Mouse (Mus musculus): ENCODE results near the gene Bace2.

Bace2 gene

DNA sequence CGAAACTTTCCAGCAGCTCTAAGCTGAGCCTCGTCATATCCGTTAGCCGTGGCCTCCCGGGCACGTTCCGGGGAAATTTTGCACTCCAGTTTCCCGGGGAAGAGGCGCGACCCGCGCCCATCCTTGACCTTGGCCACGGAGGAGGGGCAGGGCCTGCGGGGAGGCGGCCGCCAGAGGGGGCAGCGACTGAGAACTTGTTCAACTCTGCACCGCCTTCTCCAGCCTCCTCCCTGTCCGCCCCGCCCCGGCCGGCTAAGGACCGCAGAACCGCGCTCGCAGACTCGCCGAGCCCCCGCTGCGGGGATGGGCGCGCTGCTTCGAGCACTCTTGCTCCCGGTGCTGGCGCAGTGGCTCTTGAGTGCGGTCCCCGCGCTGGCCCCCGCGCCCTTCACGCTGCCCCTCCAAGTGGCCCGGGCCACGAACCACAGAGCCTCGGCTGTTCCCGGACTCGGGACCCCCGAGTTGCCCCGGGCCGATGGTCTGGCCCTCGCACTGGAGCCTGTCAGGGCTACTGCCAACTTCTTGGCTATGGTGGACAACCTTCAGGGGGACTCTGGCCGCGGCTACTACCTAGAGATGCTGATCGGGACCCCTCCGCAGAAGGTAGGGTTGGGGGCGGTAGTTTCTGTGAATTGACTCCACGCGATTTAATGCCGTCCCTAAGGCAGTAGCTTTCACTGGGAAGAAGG is at the start of gene Bace2:
Gene Bace2 (plus strand): TSS at position 244 of the 689 bp plus-strand sequence.
- peak; percentile 27 to 29 for DNase-seq (ENCODE audit: low spot score in 2 of 2)

DNA sequence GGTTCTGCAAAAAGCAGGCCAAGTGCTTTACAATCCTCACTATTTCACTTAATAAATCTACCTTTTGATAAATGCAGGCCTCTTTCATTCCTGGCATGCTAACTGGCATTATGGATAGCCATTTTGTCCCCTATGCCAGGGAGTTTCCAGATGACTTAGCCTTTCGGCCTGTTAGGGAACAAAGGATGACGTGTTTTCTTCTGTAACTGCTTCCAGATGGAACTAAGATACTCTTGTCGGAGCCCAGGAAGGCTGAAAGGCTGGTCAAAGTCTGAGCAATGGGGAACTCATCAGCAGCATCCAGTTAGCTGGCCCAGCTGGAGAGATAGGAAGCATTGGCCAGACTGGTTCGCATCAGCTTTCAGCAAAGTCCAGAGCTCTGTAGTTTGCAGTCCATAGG is 48.9 kb upstream of the Bace2 start:
- DNase-seq (ENCODE audit: low spot score in 2 of 2) = no peak

DNA sequence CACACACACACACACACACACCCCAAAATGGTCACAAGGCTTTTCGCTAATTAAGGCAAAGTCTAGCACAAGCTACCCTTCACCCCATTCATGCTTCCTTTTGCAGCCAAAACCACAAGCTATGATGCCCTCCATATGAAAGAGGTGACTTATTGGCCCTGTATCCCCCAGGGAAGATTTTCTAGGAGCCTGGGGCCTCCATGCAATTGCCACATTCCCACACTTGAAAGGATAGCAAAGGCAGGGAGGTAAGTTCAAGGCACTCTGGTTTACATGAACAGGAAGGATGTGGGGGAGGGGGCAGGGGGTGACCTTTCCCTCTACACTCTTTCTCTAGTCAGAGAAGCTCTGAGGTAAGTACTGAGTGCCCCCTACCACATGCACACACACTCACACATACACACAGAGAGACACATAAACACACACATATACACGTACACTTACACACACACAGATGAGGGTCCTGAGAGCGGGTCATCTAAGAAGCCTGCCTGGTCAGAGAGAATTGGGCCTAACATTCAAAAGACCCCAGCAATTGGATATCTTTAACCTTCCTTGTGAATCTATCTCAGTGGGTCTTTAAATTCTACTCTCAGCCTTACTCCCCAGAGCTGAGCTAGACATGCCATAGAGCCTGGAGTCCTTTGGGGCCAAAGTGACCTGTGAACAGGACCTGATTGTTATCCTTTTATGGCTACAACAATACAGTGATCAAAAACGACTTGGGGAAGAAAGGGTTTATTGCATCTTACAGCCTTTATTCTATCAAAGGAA is 46.6 kb upstream of the Bace2 start:
- no peak for DNase-seq (ENCODE audit: low spot score in 2 of 2)

DNA sequence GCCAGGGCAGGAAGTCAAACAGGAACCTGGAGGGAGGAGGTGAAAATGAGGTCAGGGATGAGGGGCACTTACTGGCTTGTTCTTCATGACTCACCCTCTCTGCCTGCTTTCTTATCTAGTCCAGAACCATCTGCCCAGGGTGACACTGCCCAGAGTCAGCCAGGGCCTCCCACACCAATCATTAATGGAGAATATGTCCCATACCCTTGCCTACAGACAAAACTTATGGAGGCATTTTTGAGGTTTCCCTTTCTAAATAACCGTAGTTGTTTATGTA is 46.0 kb upstream of the Bace2 start:
- no peak for DNase-seq (ENCODE audit: low spot score in 2 of 2)

DNA sequence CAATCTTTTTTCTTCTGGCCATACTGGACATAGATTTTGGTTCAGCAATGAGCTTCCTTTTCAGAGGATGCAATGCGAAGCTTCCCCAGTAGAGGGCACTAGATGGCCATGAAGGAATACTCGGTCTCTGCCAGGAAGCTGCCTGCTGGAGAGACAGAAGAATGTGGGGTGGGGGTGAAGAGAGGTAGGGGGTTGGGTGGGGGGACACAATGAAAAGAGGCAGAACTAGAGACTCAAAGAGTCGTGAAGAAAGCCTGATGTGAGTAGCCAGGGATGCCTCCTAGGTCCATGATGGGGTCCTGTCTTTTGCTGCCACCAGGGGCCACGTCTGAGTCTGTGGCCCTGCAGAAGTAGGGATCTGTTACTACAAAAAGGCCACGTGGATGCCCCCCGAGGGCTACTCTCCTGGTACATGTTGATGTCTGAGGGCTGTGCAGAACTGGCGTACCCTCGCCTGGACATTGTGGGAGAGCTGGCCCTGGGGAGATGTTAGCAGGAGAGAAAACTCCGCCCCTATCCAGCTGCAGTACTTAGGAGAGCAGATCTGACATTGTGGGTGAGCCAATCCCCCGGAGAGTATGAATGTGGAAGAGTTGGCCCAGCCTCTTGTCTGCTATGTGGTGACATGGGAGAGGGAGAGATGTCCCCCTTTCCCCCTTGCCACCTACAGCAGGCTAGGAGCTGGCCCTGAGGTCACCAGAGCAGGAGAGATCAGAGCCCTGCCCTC is 43.4 kb upstream of the Bace2 start:
- DNase-seq (ENCODE audit: low spot score in 2 of 2) = peak; percentile 12 to 32

DNA sequence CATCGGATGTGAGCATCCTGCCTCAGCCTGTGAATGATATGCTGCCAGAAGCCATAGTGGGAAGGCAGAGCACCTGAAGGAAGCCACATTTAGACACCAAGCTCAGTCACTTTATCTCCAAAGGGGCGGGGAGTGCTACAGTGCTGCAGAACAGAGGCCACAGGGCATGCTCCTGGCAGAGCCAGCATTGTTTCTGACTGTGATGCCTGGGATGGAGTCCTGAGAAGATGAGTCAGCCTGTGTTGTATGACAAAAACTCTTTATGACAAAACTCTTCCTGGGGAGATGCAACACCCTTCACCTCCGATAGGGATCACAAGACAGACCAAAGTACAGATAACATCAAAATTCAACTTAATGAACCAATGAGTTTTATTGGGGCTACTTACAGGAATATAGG is 35.0 kb upstream of the Bace2 start:
- DNase-seq (ENCODE audit: low spot score in 2 of 2) = no peak

DNA sequence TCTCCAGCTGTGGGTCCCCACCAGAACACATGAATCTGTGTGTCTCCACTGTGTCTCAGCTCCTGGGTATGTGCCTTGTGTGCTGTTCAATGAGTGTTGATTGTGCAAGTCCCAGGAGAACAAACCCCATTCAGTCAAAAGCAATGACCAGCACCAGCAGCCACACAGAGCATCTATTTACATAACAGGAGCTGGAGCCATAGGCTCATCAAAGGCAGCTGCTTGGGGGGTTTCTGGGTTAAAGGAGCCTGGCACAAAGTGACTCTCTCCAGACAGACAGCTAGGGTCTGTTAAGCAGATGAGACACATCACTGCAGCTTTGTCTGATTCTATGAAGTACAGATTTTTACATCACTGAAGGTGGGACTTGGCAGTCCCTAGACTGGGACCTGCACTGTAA is 33.9 kb upstream of the Bace2 start:
- no peak for DNase-seq (ENCODE audit: low spot score in 2 of 2)

DNA sequence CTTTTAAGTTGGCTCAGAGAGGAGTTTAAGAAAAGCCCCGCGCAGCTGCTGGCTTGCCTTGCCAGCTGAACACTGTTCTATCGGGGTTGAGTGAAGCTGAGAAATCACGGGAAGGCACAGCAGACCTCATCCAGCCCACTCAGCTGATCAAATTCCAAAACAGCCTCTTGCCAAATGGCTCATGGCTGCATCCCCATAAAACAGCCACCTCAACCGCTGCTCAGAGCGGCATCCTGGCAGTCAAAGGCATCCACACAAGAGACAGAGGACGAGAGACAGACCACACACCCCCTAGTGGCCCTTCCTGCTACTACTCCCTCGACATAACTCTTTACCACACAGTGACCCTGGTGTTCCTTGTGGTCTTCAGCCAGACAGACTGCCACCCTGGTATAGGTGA is 30.6 kb upstream of the Bace2 start:
- no peak for DNase-seq (ENCODE audit: low spot score in 2 of 2)

DNA sequence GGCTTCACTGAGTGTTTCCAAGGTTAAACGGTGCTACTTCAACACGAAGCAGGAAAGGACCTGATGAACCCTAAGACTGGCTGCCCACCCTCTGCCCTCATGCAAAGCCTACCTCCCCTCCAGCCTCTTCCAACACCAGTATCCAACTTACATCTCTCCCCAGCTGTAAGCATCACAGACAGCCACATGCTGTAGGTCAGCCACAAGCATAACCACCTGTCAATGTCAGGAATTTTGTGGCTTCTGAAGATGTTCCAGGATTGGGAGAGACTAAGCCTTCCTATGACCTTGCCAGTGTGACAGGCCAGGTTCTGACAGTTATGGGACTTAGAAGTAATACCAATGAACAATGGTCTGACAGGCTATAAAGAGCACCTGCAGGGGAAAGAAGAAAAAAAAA is 27.9 kb upstream of the Bace2 start:
- no peak for DNase-seq (ENCODE audit: low spot score in 2 of 2)

DNA sequence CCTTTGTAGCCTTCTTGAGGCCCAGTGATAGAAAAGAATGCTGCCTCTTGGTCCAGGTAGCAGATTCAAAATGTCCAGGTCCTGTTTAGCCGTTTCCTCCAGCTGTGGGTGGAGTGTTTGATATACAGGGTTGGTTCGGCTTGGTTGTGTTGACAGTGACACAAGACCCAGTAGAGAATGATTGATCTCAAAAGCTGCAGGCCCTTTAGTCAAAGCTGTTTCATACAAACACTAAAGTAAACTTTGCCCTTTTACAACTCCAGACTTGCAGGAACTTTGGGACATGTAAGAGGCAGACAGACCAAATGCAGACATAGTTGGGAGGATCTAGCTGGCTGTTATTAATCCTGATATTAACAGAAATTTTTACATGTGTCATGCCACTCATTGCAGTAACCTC is 3.5 kb upstream of the Bace2 start:
- DNase-seq (ENCODE audit: low spot score in 2 of 2) = no peak

DNA sequence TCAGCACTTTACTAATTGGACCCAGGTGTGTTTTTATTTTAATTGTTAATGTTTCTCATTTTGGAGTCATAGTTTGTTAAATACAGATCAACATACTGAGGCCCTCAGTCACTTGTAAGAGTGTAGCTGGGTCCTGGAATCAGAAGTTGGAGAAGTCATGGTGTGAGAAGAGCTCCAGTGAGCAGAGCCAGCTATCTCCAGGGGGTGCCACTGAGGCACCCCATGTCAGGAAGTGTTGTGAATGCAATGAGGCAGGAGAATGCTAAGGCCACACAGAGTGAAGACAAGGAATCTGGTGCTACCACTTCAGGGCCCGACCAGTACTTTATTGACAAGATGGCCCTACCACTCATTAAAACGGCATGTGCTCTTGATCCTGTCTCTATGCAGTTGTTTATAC is 1.9 kb upstream of the Bace2 start:
- DNase-seq (ENCODE audit: low spot score in 2 of 2) = no peak

DNA sequence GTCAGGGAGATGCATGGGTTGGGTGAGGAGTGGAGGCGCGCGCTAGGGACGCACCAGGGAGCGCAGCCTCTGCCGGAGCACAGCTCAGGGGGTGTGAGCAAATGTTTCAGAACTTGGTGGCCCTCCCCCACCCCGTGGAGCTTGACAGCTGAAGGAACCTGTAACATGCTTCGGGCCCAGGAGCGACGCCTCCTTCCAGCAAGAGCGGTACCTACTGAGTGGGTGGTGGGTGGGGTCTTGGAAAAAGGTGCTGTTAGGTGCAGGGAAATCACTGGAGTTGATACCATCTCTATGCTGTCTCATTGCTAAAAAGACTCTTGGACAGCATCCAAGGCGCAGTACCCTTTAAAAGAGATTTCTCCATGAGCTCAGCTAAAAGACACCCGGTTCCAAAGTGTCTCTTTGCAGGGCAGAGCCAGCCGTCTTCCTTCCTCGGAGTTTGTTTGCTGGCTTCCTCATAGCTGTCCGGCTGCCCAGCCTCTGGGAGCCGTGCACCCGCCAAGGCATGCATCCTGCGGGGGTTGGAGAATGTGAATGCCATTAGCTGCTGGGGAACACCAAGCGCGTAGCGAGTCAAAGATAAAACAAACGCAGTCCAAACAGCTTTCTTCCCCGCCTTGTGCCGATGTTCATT is 763 bp downstream of the Bace2 start:
- peak in 1 of 2 experiments; percentile 6 for DNase-seq (ENCODE audit: low spot score in 2 of 2)

DNA sequence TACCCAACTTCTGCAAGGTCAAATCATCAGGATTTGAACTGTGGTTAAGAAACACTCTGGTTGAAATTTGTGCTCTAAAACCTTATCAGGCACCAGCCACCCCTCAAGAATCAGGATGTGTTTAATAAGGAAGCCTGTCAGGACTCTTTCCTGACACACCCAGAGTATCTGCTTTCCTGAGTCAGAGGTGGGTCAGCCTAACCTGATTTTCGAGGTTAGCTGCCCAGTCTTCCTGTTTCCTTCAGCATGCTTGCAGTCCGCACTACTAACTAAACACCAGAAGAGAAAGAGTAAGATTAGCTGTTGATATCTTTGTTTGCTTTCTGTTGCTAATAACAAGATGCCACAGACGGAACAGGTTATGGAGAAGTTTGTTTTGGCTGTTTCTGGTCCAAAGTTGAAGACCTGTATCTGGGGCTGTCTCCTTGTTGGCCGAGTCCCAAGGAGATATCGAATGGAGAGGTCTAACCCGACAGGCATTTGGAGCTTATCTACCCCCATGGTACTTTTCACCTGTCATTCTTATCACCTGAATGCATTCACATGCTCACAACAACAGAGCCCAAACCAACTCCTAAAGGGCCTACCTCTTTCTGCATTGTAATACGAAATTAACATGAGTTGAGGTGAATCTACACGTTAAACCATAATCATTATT is 5.8 kb downstream of the Bace2 start:
- no peak for DNase-seq (ENCODE audit: low spot score in 2 of 2)

DNA sequence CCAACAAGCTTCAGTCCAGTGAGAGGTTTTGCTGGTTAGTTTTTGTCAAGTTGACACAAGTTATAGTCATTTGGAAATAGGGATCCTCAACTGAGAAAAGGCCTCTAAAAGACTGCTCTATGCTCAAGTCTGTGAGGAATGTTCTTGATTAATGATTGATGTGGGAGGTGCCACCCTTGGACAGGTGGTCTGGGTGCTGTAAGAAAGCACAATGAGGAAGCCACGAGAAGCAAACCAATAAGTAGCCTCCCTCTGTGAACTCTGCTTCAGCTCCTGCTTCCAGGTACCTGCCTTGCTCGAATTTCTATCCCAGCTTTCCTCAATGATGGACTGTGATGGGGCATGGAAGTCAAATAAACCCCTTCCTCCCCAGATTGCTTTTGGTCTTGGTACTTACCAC is 9.6 kb downstream of the Bace2 start:
- DNase-seq (ENCODE audit: low spot score in 2 of 2) = no peak

DNA sequence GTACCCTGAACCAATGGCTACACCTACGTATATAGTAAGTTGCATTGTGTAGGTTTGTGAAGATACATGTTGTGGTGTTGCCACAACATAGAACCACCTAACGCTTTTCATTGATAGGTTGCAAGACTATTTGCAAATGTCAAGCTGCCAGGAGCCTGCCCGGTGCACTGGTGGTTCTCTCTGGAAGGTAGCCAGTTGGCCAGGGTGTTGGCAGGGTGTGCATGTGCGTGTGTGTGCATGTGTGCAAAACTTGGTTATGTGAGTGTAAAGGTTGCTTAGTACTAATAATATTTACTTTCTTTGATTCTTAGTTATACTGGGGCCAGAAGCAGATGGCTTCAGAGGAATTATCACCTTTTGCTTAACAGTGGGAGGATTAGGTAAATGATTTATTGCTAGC is 13.7 kb downstream of the Bace2 start:
- DNase-seq (ENCODE audit: low spot score in 2 of 2) = no peak

DNA sequence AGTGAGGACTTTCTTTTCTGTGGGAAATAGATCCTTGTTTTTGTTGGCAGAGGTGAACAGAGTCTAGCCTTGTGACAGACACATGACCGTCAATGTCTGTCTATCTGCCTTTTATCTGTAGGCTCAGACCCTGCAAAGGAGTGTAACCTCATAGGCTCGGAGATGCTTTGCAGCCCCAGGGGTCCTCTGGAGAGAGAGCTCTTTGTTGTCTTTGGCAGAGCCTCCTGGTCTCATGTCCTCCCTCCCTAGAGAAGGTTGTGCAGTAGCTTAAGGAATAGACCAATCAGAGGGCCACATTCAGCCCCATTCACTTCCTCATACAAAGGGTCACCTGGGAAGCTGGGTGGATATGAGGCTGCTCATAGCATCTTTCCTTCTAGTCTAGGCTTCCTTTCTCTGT is 31.4 kb downstream of the Bace2 start:
- no peak for DNase-seq (ENCODE audit: low spot score in 2 of 2)

DNA sequence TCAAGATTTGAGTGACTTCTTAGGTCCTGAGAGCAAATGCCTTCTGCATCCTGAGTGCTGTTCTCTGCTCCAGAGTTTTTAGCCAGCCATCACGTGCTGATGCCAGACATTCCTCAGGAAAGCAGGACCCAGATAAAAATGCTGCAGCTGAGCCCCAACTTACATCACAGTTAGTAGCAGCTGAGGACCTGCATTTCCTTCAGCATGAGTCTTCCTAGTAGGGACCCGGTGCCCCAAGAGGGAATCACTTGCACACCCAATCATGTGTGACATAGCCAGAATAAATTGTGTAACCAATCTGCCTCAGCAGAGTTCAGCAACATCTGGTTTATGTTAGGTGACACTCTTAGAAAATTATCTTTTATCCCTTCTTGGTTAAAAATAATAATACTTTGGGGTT is 34.7 kb downstream of the Bace2 start:
- no peak for DNase-seq (ENCODE audit: low spot score in 2 of 2)

DNA sequence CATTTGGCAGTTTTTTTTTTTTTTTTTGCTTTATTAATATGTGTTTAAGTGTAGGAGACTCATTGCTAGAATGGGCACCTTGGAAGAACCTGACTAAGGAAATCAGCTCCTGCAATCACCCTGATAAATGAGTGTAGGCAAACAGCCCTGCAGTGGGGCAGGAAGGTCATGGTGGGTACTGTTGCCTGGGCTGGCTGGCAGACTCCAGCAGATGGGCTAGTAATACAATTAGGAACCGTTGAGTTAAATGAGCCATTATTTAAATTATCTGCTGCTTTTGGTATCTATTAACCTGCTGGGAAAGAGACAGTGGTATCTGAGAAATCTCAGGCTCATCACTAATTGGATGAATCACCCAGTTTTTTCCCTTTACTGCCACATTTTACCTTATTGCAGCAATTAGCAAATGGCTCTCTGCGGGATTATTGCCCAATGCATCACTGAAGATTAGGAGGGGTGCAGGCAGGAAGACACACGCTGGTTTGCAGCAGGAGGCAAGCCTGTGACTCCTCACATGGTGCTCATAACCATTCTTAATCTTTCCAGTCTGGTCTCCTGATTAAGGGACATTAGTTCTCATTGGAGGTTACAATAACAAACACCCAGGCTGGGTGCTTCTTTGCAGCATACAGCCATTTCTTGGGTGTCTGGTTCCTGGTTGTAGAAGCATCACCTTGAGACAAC is 35.3 kb downstream of the Bace2 start:
- no peak for DNase-seq (ENCODE audit: low spot score in 2 of 2)

DNA sequence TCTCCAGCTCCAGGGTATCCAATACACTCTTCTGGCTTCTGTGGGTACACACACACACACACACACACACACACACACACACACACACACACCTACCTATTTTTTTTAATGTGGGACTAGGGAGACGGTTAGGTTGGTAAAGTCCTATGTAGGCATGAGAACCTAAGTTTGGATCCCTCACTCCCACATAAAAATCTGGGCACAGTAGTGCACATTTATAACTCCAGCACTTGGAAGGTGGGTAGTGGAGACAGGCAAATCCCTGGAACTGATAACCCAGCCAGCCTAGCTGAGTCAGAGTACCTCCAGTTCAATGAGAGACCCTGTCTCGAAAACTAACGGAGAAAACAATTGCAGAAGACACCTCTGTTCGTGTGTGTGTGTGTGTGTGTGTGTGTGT is 39.9 kb downstream of the Bace2 start:
- no peak for DNase-seq (ENCODE audit: low spot score in 2 of 2)

DNA sequence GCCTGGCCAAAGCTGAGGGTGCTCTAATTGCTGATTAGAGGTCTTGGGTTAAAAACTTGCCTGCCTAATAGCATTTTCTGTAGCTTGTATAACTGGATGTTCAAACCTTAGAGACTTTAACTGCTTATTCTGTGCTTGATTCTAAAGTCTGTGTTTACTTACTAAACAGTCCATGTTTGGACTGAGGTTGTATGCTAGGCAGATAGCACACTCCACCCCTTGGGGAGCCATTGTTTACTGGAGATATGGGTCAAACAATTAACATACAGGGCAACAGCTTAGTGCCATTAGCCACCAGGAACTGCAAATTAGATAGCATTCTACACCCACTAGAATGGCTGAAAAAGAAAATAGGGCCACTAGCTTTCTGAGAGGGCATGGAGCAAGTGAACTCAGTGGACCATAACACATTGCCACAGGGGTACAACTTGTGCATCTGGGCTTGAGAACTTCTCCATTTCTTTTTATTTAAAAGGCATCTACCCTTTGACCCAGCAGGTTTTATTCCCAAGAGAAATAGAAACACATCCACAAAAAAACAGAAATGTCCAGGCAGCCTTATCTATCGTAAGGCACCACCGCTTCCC is 41.5 kb downstream of the Bace2 start:
- DNase-seq (ENCODE audit: low spot score in 2 of 2) = no peak

DNA sequence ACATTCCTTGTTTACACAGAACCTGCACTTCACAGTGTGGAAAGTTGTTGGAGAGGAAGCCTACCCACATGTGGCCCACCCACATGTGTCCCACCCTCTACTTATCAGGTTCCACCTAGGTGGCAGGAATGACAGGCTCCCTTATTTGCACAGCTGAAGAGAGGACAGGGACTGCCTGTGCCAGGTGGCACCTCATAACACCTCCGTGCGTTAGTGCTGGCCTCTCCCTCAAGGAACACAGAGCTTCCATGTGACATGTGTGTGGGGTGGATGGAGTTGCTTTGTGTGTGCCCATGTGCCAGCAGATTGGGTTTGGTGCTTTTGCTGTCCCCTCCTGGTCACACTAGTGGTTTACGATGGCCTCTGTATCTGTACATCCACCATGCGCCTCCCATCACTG is 43.4 kb downstream of the Bace2 start:
- no peak for DNase-seq (ENCODE audit: low spot score in 2 of 2)

All from spleen, postnatal 36 days (tissue).